Mouse (Mus musculus): ENCODE measurements around the gene Pigt. TPM values are rescaled to one million over a fixed set of nuclear protein-coding genes. Genes with fewer than 3 reads are reported as not detected.

Pigt gene
- 69.0 and 70.8 TPM in 2 replicates for total RNA-seq (2015)
- total RNA-seq (2017), result 30.8 and 43.0 TPM in 2 replicates

DNA sequence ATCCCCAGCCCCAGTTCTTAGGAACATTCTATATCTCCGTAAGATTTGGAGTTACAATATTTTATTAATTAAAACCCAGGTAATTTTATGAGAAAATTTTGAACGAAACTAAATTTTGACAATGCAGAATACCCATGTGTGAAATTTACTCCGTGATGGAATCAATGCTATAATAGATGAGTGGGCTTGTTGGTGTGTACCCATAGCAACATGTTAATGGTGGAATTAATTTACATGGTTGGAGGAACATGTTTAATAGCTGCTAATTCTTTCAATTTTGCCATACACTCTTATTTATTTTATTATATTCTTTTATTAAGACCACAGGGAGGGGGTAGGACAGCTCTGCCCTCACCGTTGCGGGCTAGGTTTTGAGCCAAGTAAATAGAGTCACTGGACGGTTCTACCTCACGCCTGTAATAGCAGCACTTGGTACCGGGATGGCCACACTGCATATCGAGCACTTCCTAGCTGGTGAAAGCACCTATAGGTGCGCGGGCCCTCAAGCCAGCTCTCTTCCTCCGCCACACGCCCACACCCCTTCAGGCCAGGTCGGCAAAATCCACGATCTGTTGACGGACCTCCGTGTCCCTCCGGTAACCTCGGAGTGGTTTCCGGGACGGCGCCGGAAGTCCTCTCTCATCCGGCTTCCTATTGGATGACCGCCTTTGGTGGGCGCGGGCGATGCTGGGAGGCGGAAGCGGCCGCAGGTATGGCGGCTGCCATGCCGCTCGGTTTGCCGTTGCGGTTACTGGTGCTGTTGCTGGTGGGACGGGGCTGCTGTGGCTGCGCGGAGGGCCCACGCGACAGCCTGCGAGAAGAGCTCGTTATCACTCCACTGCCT, at the start of gene Pigt:
TSS of gene Pigt (plus strand) at position 674 of the 844 bp plus-strand sequence.
- peak; percentile 98 for ATAC-seq (ENCODE audit: poor library complexity, severe bottlenecking)

DNA sequence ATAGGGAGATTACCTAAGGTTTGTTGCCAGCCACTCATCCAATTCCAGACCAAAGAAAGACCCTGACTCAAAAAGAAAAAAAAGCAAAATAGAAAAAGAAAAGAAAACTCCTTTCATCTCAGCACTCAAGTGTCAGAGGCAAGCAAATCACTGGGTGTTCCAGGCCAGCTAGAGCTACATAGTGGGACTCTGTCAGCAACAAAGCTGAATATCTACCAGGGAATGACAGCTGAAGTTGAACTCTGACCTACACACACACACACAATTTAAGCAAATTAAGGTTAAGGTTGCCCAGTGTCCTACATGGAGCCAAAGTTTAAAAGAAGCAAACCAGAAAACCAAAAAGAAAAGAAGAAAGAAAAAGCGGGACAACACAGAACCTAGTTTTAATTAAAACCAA, 49.2 kb upstream of the Pigt start:
- ATAC-seq (ENCODE audit: poor library complexity, severe bottlenecking), result no peak

GRCm38 (mm10) chr2:164448921-164449320, 48.4 kb upstream of the Pigt start:
- ATAC-seq (ENCODE audit: poor library complexity, severe bottlenecking), result no peak

- ATAC-seq (ENCODE audit: poor library complexity, severe bottlenecking), result no peak
These were observed 47.8 kb upstream of the Pigt start for GRCm38 (mm10) chr2:164449341-164450042.

- no peak for ATAC-seq (ENCODE audit: poor library complexity, severe bottlenecking)
These were observed 45.2 kb upstream of the Pigt start for GRCm38 (mm10) chr2:164452000-164452676.

DNA sequence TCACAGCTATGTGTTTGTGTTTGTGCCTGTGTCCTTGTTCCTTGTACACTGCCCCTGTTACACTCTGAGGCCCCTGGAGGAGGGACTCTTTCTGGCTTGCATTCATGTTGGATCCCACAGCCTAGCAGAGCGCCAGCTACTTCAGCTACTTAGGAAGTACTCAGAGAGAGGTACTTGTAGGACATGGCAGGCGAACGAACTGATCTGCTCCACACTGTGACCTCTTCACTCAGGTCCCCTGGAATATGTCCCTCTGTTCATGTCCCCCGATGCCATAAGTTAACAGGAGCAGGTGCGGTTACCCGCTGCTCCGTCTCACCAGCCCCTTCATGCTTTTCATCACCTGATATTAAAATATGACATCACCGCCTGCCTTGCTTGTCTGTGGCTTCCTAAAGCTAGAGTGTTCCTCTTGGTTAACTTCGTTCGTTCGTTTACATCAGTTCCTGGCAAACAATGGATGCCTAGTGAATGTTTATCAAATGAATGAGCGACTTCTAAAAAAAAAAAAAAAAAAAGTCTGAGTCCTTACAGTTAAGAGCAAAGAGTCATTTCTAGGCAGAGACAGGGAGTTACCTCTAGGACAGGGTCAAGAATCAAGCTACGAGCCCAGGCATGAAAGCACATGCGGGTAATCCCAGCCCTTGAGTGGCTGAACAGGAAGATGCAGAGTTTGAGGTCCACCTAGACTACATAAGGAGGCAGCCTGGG, 44.1 kb upstream of the Pigt start:
- ATAC-seq (ENCODE audit: poor library complexity, severe bottlenecking), result no peak

GRCm38 (mm10) chr2:164453887-164454500, 43.3 kb upstream of the Pigt start:
- ATAC-seq (ENCODE audit: poor library complexity, severe bottlenecking), result no peak

GRCm38 (mm10) chr2:164454846-164455245, 42.5 kb upstream of the Pigt start:
- peak; percentile 81 for ATAC-seq (ENCODE audit: poor library complexity, severe bottlenecking)

DNA sequence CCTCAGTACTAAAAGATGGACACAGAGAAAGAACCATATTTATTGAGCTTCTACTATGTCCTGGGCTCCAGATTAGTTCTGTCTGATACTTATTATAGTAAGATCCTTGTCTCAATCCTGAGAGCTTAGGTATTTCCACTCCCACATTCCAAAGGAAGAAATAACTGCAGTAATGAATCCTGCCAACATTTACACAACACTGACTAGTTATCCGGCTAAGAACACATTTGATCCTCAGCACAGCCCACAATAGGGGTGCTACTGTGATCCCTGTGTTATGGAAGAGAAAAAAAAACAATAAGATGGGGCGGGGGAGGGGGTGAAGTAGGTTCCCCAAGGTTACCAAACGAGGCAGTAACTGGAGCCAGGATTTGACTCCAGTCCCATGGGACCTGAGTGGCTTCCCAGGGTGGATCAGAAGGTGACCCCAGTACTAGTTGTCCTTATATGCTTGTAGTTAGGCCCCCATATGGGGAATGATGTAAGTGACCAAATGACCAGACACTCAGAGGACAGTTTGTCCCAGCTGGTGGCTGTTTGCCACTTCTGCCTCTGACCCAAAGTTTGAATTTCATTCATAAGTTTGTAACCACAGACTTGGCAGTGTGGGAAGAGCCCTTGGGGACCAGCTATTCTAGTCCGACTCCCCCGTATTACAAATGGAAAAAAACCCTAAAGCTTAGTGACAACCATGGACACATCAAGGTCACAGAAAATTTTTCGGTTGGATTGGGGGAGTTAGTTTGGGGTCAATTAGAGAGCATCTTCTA, 41.7 kb upstream of the Pigt start:
- no peak for ATAC-seq (ENCODE audit: poor library complexity, severe bottlenecking)

DNA sequence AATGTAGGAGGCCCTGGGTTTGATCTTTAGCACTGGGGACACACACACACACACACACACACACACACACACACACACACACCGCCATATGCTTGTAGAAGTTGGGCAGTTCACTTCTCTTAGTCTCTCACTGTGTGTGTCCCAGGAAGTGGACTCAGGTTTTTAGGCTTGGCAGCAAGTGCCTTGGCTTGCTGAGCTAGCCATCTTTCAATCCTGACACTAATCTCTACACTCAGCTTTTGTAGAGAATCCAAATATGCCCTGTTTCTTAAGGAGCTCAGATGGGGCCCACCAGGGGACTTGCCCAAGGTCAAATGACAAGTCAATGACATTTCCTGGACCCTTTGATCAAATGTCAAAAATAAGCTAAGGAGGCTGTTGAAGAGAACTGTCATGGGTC, 40.9 kb upstream of the Pigt start:
- no peak for ATAC-seq (ENCODE audit: poor library complexity, severe bottlenecking)

DNA sequence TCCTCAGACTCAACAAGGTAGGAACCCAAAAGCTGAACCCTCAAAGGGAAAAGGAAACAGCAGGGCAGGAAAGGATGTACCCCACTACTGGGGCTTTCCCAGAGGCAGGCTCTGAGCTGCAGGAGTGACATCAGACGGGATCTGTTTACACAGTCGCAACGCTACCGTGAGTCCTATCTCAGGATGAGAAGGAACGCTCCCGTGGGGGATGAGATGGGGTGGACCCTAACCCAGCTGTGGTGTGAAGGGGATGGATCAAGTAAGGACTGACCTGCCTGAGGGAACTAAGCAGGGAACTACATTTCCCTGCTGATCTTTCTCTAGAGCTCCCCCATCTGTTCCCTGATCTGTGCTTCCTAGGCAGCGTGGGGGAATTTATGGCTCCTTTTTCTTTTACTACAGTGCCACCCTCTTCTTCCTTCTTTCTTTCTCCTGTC, 40.4 kb upstream of the Pigt start, which contains the start of gene Sys1:
TSS of gene Sys1 (plus strand) at position 101 of the 437 bp plus-strand sequence.
- ATAC-seq (ENCODE audit: poor library complexity, severe bottlenecking), result no peak

- no peak for ATAC-seq (ENCODE audit: poor library complexity, severe bottlenecking)
These were observed 39.4 kb upstream of the Pigt start for GRCm38 (mm10) chr2:164457942-164458341.

GRCm38 (mm10) chr2:164458535-164458934, 38.8 kb upstream of the Pigt start:
- no peak for ATAC-seq (ENCODE audit: poor library complexity, severe bottlenecking)

DNA sequence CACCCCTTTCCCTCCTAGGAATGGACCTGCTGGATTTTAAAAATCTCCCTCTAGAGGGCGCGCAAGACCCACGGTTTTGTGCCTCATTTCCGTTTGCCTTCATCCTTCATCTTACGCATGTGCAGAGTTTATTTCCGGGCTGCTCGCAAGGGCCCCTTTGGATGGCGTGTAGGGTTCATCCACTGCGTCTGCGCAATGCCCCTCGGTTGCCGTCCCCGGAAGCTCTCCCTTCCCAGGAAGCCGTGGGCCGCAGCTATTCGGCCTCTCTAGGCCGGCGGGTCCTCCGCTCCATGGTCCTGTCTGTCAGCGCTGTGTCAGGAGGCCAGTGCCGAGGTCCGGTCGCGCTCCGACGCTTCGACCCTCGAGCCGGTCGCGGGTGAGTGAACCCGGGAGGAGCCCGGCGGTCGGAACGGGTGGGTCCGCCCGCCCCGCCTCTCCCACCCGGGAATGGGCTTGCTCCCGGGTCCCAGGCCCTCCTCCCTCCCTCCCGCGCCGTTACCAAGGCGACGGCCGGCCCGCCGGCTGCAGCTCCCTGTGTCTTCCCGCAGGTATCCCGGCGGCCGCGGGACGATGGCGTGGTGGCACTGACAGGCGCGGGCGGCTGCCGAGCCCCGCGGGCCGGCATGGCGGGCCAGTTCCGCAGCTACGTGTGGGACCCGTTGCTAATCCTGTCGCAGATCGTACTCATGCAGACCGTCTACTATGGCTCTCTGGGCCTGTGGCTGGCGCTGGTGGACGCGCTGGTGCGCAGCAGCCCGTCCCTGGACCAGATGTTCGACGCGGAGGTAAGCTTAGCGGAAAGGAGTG, 36.4 kb upstream of the Pigt start, which contains the start of gene Gm20458:
TSS of gene Gm20458 (plus strand) at position 223 of the 807 bp plus-strand sequence.
- peak; percentile 95 for ATAC-seq (ENCODE audit: poor library complexity, severe bottlenecking)

DNA sequence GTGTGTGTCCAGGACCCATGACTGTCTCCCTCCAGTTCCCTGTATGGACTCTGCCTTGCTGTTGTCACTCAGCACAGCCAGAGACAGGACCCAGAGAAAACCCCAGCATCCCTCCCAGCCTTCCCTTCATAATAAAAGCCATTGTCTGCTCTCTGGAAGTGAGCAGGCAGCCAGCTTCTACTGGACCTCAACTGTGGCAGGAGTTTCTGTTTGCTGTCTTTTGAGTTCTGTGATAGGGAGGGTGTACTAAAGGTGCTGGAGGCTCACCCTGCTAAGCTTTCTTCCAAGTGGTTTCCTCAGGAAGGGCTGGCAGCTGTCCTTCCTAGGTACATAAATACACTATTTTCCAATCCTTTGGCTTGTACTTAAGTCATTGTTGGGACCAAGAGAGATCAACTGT, 32.2 kb upstream of the Pigt start:
- no peak for ATAC-seq (ENCODE audit: poor library complexity, severe bottlenecking)

GRCm38 (mm10) chr2:164466787-164467186, 30.5 kb upstream of the Pigt start:
- no peak for ATAC-seq (ENCODE audit: poor library complexity, severe bottlenecking)

- ATAC-seq (ENCODE audit: poor library complexity, severe bottlenecking), result peak; percentile 82
These were observed 27.1 kb upstream of the Pigt start for GRCm38 (mm10) chr2:164470254-164470653.

GRCm38 (mm10) chr2:164473624-164474023, 23.7 kb upstream of the Pigt start, which contains the start of gene Trp53tg5:
Gene Trp53tg5, minus strand, starts transcription at chr2:164473724.
- no peak for ATAC-seq (ENCODE audit: poor library complexity, severe bottlenecking)

All from megakaryocyte, adult 5-6 weeks (primary cell).